Mouse (Mus musculus) ovary, postnatal 14 days (tissue): ENCODE measurements at regions not wholly inside any gene's neighbourhood (a gene's known extent, or its start where the extent isn't known, plus 50 kb on each side); places are given as distances from the start of the nearest gene placed in this dataset.

Experiments used
- DNase-seq: peaks from one replicate; pipeline ENCODE4 v3.0.0; 2022; ENCODE audit warnings: low spot score

DNA sequence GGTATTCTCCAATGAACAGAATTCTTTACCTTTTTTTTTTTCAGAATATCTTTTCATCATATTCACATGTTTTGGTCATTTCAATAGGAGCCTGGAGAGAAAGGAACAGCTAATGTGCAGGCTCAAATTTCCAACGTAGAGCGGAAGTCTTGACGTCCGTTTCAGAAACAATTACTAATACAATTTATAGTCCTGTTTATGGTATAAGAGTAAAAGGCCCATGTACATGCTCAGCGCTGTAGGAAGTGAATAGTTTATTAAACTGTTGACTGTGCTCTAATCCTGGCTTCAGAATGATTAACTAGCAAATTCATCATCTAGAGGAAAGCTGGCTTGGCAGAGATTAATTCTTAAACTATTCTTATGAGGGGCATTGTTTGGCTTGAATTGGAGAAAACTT is 142.1 kb downstream of the Pik3r1 start:
- DNase-seq, result no peak

DNA sequence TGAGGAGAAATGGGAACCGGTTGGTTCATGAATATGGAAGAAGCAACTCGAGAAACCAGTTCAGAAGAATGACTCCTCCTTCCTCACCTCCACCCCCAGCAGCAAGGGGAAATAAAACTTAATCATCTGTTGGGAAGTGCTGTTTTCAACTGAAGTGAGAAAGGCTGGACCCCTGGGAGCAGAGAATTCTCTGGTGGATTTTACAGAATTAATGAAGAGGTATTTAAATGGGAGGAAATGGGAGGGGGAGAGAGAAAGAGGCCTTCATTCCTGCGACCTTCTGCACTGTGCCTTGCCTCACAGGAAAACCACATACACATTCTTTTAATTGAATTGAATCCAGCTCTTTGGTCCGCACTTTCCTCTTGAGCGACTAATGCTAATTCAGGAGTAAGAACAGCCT is 143.8 kb downstream of the Pik3r1 start:
- no peak for DNase-seq

GRCm38 (mm10) chr13:101622649-101623048 is 145.4 kb downstream of the Pik3r1 start:
- DNase-seq, result no peak

GRCm38 (mm10) chr13:101620660-101621059 is 147.4 kb downstream of the Pik3r1 start:
- no peak for DNase-seq

DNA sequence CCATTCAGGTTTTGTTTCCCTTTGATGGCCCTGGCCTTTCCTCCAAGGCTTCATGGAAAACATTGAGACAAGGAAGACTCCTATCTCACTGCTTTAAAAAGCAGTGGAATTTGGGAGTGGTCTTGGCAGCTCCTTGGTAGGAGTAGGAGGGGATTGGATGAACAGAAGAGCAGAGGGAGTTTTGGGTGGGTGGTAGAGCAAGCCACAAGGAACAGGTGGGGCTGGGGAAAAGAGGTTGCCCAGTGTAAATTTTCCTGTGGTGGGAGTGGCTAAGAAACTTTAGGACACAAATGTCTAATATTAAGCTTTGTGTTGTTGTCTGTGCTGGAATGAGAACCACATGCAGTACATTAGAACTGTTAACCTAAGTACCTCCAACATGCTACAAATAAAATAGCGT is 148.9 kb downstream of the Pik3r1 start:
- DNase-seq, result no peak

- DNase-seq, result no peak
Observed at GRCm38 (mm10) chr13:101612786-101613185, 155.2 kb downstream of the Pik3r1 start.

- no peak for DNase-seq
Observed at GRCm38 (mm10) chr13:101611725-101612124, 156.3 kb downstream of the Pik3r1 start.

- DNase-seq, result no peak
Observed at GRCm38 (mm10) chr13:101606184-101606730, 161.8 kb downstream of the Pik3r1 start.

DNA sequence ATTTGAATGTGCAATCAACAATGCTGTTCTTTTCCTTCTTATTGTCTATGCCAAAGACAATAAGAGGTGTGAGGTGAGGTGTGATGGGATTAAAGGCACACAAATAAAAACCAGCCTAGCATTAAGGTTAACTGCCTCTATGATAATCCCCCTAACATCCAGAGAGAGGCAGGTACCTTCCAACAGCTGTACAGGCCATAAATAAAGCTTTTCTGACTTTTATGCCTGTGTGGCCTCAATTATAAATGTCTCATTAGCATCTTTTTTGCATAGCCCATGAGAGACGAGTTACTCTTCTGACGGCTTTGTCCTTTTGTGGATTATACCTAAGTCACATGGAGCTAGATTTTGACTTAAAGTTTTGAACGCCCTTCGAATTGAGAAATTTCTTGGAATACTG is 162.3 kb downstream of the Pik3r1 start:
- no peak for DNase-seq

DNA sequence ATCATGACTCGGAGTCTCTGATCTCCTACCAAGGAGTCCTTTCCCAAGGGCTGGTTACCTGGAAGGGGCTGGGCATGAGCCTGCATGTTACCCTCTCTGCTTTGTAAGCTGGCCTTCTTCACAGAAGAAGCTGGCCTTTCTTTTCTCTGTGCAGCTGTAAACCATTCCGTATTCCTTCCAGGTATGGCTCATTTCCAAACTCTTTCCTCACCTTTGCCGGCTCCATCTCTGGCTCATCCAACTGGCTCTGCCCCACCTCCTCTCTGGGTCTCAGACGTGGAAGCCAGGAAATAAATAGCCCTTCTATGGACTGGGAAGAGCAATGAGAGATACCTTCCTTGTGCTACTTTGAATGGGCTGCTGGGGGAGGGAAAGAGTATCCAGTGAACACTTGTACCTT is 163.0 kb downstream of the Pik3r1 start:
- no peak for DNase-seq

GRCm38 (mm10) chr13:101598126-101598485 is 169.9 kb downstream of the Pik3r1 start:
- no peak for DNase-seq

DNA sequence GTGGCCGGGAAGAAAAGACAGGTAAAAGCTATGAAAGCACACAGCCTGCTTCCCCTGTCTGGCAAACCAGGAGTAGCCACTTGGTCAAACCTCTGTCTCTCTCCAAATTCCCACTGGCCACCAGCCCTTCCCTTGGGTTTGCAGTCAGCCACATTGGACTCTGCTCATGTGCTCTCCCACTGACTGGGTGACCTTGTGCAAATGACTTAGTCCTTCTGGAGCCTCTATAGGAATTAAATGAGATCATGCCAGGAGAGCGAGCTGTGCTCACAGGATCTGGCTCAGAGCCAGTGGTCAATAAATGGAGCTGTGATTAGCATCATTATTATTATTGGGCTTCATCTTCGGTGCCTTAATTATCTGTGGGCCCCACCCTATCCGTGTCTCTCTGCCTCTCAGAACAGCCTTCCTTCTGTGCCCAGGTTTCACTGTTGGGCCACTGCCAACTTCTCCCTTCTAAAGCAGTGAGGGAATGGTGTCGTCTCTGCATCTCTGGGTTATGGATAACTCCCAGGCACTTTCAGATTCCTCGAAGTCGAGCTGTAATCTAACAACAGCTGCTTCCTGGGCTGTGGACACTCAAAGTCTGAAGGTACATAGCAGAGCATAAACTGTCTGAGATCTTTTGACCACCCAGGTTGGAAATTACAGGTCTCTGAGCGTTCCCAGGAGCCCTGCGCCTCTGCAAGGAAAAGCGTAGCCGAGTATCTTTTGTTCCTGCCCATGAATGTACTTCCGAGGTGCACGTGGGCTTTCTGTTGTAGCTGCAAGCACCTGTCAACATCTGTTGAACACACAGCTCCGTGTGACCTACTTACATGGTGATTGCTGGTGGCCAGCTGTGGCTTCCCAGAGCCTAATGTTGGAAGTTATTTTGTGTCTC is 170.5 kb downstream of the Pik3r1 start:
- DNase-seq, result no peak

- no peak for DNase-seq
Observed at GRCm38 (mm10) chr13:101594511-101595175, 173.4 kb downstream of the Pik3r1 start.

GRCm38 (mm10) chr13:101592355-101592754 is 175.7 kb downstream of the Pik3r1 start:
- DNase-seq, result no peak

DNA sequence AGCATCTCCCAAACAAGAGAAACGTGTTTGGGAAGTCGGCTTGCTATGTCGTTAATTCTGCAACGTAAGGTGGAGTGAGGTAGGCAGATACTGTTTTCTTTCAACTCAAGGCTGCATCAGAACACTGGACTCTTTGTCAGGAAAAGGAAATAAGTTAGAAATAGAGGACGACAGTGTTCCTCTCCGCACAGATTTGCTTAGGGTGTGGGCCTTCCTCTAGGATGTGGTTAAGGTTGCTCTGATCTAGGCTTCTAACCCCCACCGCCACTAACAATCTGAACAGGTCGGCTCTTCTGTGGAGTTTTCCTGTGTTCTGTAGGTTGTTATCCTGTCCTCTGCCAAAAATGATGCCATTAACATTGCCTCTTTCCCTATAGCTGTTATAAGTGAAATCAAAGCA is 179.1 kb downstream of the Pik3r1 start:
- no peak for DNase-seq

GRCm38 (mm10) chr13:101586787-101587186 is 181.2 kb downstream of the Pik3r1 start:
- DNase-seq, result no peak

DNA sequence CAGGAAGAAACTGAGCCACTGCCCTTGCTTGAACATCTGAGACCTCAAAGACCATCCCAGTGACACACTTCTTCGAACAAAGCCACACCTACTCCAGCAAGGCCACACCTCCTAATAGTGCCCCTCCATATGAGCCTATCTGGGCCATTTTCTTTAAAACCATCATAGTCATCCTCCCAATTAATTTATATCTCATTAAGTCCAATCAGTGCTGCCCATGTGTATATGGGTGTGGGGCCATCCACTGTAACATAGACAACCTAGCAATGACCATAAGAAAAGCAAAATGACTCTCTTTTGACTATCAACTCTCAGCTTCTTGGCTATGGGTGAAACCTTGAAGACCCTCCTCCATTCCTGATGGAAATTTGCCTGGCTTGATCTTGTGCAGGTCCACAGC is 191.5 kb downstream of the Pik3r1 start:
- DNase-seq, result no peak

DNA sequence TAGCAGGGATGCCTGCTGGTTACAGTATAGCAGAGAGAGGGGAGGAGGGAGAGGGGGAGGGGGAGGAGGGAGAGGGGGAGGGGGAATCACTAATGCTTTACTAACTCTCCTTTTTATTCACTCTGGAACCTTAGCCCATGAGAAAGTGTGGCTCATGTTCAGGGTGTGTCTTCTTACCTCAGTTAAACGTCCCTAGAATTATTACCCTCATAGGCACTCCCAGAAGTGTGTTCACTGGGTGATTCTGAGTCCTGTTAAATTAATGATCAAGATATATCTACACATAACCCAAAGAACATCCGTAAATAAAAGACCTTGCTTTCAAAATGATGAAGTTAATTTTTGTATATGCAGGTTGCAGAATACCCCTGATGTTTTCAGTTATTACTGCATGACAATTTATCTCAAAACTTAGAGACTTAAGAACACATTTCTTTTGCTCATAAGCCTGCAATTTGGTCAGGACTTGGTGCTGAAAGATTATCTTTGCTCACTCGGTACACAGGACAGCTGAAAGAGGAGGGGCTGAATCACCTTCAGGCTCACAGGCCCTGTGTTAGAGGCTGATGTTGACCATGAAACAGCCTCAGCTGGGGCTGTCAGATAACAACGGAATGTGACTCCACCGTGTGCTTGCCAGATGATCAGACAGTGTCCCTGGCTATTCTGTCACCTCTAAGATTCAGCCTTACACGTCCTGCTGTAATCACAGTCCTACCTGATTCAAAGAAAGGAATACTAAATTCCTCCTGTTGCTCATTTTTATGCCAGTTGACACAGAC is 195.0 kb downstream of the Pik3r1 start:
- no peak for DNase-seq

GRCm38 (mm10) chr13:101572246-101572645 is 195.8 kb downstream of the Pik3r1 start:
- no peak for DNase-seq

DNA sequence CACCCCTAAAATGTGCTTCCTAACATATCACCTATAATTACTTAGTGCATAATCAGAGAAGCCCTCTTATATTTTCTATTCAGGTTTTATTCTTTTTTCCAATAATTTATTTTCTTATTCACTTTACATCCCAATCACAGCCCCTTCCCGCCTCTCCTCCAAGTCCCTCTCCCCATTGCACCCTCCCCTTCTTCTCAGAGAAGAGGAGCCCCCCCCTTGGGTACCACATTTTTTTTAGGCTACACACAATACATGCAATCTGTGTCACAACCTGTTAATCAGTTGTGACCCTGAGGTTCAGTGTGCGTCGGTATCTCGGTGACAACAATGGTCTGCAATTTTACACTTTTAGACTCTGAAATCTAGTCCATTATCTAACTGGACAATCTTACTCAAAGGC is 198.0 kb downstream of the Pik3r1 start:
- no peak for DNase-seq

- DNase-seq, result no peak
Observed at GRCm38 (mm10) chr13:101568985-101569631, 198.9 kb downstream of the Pik3r1 start.

DNA sequence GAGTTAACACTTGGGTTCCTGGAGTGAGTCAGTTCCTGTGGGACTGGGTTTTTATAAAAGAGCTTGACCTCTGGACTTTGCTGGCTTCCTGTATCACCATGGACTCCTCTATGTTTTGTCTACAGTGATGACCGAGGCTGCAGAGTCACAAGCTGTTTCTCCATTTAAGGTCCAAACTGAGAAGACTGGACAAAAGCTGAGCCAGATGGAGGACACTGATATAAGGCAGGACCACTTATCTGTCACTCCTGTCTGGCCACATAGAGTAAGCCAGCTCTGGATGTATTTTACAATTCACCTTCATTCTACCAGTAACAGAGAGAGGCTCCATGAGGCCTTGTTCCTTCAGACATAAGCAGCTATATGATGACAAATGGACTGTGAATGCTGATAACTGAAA is 202.7 kb downstream of the Pik3r1 start:
- no peak for DNase-seq
